Mouse (Mus musculus) layer of hippocampus, postnatal 10 days (tissue): Measurements from ENCODE around the gene Gm20388. TPM values are rescaled to one million over a fixed set of nuclear protein-coding genes. Genes with fewer than 3 reads are reported as not detected.

Experiments used
- DNase-seq, 2 experiments: peaks; one replicate each; pipeline ENCODE4 v3.0.0; 2021; ENCODE audit warnings: low spot score in 2 of 2
- total RNA-seq, 2 experiments: library from RNA; stranded (reverse); gene quantifications; 2 replicates each; pipeline ENCODE4 v1.2.3; 2021

Gene Gm20388
- total RNA-seq, 2 experiments from 2014 or later, result not detected

GRCm38 (mm10) chr8:120478754-120479153, 568.1 kb downstream of the Gm20388 start:
- no peak for DNase-seq

GRCm38 (mm10) chr8:120479691-120480090, 569.0 kb downstream of the Gm20388 start:
- DNase-seq, result no peak

GRCm38 (mm10) chr8:120482015-120482689, 571.5 kb downstream of the Gm20388 start:
- DNase-seq, result no peak

GRCm38 (mm10) chr8:120484460-120484859, 573.8 kb downstream of the Gm20388 start:
- peak; percentile 43 to 57 for DNase-seq

GRCm38 (mm10) chr8:120485116-120485515, 574.5 kb downstream of the Gm20388 start:
- peak; percentile 57 to 68 for DNase-seq

GRCm38 (mm10) chr8:120485551-120486476, 575.2 kb downstream of the Gm20388 start:
- DNase-seq, result no peak

- peak; percentile 66 to 73 for DNase-seq
Observed at GRCm38 (mm10) chr8:120486477-120487376, 576.1 kb downstream of the Gm20388 start.

GRCm38 (mm10) chr8:120487377-120487728, 576.7 kb downstream of the Gm20388 start:
- DNase-seq, result no peak

GRCm38 (mm10) chr8:120487729-120488510, 577.3 kb downstream of the Gm20388 start:
- peak; percentile 72 to 81 for DNase-seq

- DNase-seq, result no peak
Observed at GRCm38 (mm10) chr8:120488636-120489131, 578.0 kb downstream of the Gm20388 start.

- DNase-seq, result peak; percentile 65 to 67
Observed at GRCm38 (mm10) chr8:120489142-120489754, 578.6 kb downstream of the Gm20388 start.

- no peak for DNase-seq
Observed at GRCm38 (mm10) chr8:120489771-120490281, 579.2 kb downstream of the Gm20388 start.

- DNase-seq, result no peak
Observed at GRCm38 (mm10) chr8:120490354-120491141, 579.9 kb downstream of the Gm20388 start.

GRCm38 (mm10) chr8:120491166-120491793, 580.6 kb downstream of the Gm20388 start:
- DNase-seq, result no peak

GRCm38 (mm10) chr8:120492193-120492880, 581.7 kb downstream of the Gm20388 start:
- no peak for DNase-seq

GRCm38 (mm10) chr8:120492881-120493220, 582.2 kb downstream of the Gm20388 start:
- no peak for DNase-seq

- DNase-seq, result no peak
Observed at GRCm38 (mm10) chr8:120493508-120494464, 583.1 kb downstream of the Gm20388 start.
